Mouse (Mus musculus) kidney, embryonic 16.5 days (tissue): Measurements from ENCODE around the gene 1700001K19Rik. TPM values are rescaled to one million over a fixed set of nuclear protein-coding genes. Genes with fewer than 3 reads are reported as not detected.

Experiments used
- ATAC-seq: fragments of 200-750 bp; cut with Nextera tagmentation; 2 replicates; pipeline ENCODE4 v1.8.0; 2017; ENCODE audit warnings: moderate TSS enrichment; ENCODE audit not compliant: low FRiP score, low TSS enrichment
- H3K27ac ChIP-seq: fragments of 300-500 bp; sonication (generic); 2 replicates; pipeline ENCODE4 v1.5.1; 2014; ENCODE audit warnings: low read length
- H3K27me3 ChIP-seq: fragments of 300-500 bp; sonication (generic); 2 replicates; pipeline ENCODE4 v1.6.1; 2014; ENCODE audit warnings: low read length, control low read depth, mixed read lengths; ENCODE audit not compliant: insufficient read depth
- H3K36me3 ChIP-seq: fragments of 300-500 bp; sonication (generic); 2 replicates; pipeline ENCODE4 v1.6.1; 2014; ENCODE audit warnings: low read length, control low read depth, mixed read lengths; ENCODE audit not compliant: insufficient read depth
- H3K4me1 ChIP-seq: fragments of 300-500 bp; sonication (generic); 2 replicates; pipeline ENCODE4 v1.6.1; 2014; ENCODE audit warnings: low read length, control low read depth, mixed read lengths; ENCODE audit not compliant: insufficient read depth
- H3K4me2 ChIP-seq: fragments of 300-500 bp; sonication (generic); replicated peaks from 2 replicates; pipeline ENCODE4 v1.6.1; 2014; ENCODE audit warnings: low read depth, low read length
- H3K4me3 ChIP-seq: fragments of 300-500 bp; sonication (generic); 2 replicates; pipeline ENCODE4 v1.5.1; 2014; ENCODE audit warnings: mild to moderate bottlenecking, low read length
- H3K9ac ChIP-seq: fragments of 300-500 bp; sonication (generic); replicated peaks from 2 replicates; pipeline ENCODE4 v1.6.1; 2014; ENCODE audit warnings: low read length
- H3K9me3 ChIP-seq: fragments of 300-500 bp; sonication (generic); 2 replicates; pipeline ENCODE4 v1.6.1; 2016; ENCODE audit warnings: low read length, control low read depth
- WGBS: fragments of 180-500 bp; shearing (Covaris S2); extraction: QIAGEN DNeasy Blood & Tissue Kit; methylation state at CpG from one replicate; pipeline ENCODE4 v1.1.7; 2014; 5-methylcytosine and 5-hydroxymethylcytosine counted together
- polyA plus RNA-seq: library from polyadenylated mRNA; unstranded; fragments of >200 nt; fragmentation: Nextera tagmentation; extraction: Ambion mirVana; gene quantifications from 2 replicates; pipeline ENCODE4 v1.2.1, GENCODE M21; 2015

The 1700001K19Rik gene
- polyA plus RNA-seq = not detected in 2 replicates

GRCm38 (mm10) chr12:110682561-110683299 is at the start of gene 1700001K19Rik:
TSS of gene 1700001K19Rik (minus strand) at chr12:110682619.
- no peak within 1 kb of the TSS for H3K4me3 ChIP-seq
- no peaks in the 10 kb centered on the region for H3K4me1 ChIP-seq
- no peaks in the 10 kb centered on the region for H3K27me3 ChIP-seq

GRCm38 (mm10) chr12:110726428-110726827 is 44.0 kb upstream of the 1700001K19Rik start:
- H3K4me3 ChIP-seq = no peak overlapping the region
- no peaks in the 10 kb centered on the region for H3K36me3 ChIP-seq
- H3K27me3 ChIP-seq = no peaks in the 10 kb centered on the region
- H3K4me1 ChIP-seq = no peaks in the 10 kb centered on the region
- no peak overlapping the region for H3K4me2 ChIP-seq
- 50% methylated on average over 1 of the region's 1 CpGs for WGBS
- no peaks in the 10 kb centered on the region for H3K9me3 ChIP-seq
- ATAC-seq = no peak
- H3K27ac ChIP-seq = no peak overlapping the region
- H3K9ac ChIP-seq = no peak overlapping the region

More at GRCm38 (mm10) chr12:110682561-110683299, at the start of gene 1700001K19Rik:
- 80% methylated on average over 9 of the region's 9 CpGs for WGBS
- H3K36me3 ChIP-seq = peaks cover 8% of the 10 kb centered on the region
- H3K4me2 ChIP-seq = no peak within 1 kb of the TSS
- no peak for ATAC-seq
- no peak within 1 kb of the TSS for H3K27ac ChIP-seq
- no peaks in the 10 kb centered on the region for H3K9me3 ChIP-seq
- no peak within 1 kb of the TSS for H3K9ac ChIP-seq

DNA sequence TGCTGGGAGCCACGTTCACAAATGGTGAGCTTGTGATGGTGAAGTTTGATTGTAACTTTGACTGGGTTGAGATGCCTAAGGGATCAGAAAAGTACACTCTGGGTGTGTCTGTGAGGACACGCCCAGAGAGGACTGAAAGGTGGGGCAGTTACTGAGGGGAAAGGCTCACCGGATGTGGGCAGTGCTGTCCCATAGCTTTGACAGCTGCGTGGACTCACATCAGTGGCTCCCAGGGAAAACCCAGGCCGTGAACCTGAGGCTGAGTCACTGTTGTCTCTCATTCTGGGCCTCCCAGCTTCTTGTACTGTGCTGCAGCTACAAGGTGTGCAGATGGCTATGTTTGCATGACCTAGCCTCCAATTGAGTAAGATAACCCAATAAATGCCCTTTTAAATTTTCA is 43.1 kb upstream of the 1700001K19Rik start:
- 76% methylated on average over 5 of the region's 5 CpGs for WGBS
- H3K4me1 ChIP-seq = no peaks in the 10 kb centered on the region
- no peaks in the 10 kb centered on the region for H3K9me3 ChIP-seq
- no peak overlapping the region for H3K9ac ChIP-seq
- no peak overlapping the region for H3K27ac ChIP-seq
- H3K4me2 ChIP-seq = no peak overlapping the region
- no peaks in the 10 kb centered on the region for H3K27me3 ChIP-seq
- ATAC-seq = no peak
- H3K4me3 ChIP-seq = no peak overlapping the region
- no peaks in the 10 kb centered on the region for H3K36me3 ChIP-seq

GRCm38 (mm10) chr12:110725051-110725450 is 42.6 kb upstream of the 1700001K19Rik start:
- Histone ChIP-seq H3K27me3 (no peaks in the 10 kb centered on the region), H3K27ac (no peak overlapping the region), H3K9ac (no peak overlapping the region), H3K4me2 (no peak overlapping the region), H3K4me1 (no peaks in the 10 kb centered on the region), H3K9me3 (no peaks in the 10 kb centered on the region), H3K36me3 (no peaks in the 10 kb centered on the region), H3K4me3 (no peak overlapping the region)
- ATAC-seq = no peak
- WGBS = 93% methylated on average over 5 of the region's 5 CpGs

DNA sequence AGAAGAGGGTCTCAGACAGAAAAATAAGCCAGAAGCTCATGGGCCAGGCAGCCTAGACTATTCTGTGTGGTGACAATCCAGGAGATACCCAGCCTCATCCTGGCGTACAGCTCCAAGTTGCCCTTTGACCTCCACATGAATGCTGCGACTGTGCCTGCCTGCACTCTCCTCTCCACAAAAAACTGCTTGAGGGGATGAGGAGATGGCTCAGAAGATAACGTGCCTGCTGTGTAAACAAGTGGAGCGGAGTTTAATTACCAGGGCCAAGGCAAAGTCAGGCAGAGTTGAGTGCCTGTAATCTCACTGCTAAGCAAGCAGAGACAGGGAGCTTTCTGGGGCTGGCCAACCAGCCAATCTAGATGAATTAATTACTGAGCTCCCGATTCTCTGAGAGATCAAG is 33.6 kb upstream of the 1700001K19Rik start:
- Histone ChIP-seq H3K4me2 (no peak overlapping the region), H3K4me3 (no peak overlapping the region), H3K9ac (no peak overlapping the region), H3K27ac (no peak overlapping the region), H3K9me3 (no peaks in the 10 kb centered on the region; the same call in 1 of the 2 replicates), H3K27me3 (no peaks in the 10 kb centered on the region), H3K36me3 (no peaks in the 10 kb centered on the region), H3K4me1 (no peaks in the 10 kb centered on the region)
- no peak for ATAC-seq
- whole genome bisulfite sequencing = 9% methylated on average over 5 of the region's 5 CpGs

DNA sequence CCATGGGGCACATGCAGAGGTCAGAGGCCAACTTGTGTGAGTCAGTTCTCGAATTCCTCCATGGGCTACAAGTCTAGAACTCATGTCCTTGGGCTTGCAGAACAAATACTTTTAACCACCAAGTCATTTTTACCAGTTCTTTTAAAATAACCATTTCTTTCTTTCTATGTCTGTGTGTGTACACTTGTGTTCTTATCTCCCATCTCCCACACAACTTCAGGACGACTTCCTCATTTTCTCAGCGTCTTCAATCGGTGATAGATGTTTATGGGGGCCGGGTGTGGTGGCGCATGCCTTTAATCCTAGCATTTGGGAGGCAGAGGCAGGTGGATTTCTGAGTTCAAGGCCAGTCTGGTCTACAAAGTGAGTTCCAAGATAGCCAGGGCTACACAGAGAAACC is 31.8 kb upstream of the 1700001K19Rik start:
- ATAC-seq = no peak

GRCm38 (mm10) chr12:110713784-110714183 is 31.4 kb upstream of the 1700001K19Rik start:
- Histone ChIP-seq H3K4me1 (no peaks in the 10 kb centered on the region), H3K36me3 (no peaks in the 10 kb centered on the region), H3K4me2 (no peak overlapping the region), H3K27me3 (no peaks in the 10 kb centered on the region), H3K9me3 (no peaks in the 10 kb centered on the region; the same call in 1 of the 2 replicates), H3K9ac (no peak overlapping the region), H3K27ac (no peak overlapping the region), H3K4me3 (no peak overlapping the region)
- 97% methylated on average over 6 of the region's 6 CpGs for WGBS
- no peak for ATAC-seq

More for the DNA sequence above, 31.8 kb upstream of the 1700001K19Rik start:
- Histone ChIP-seq H3K4me3 (no peak overlapping the region), H3K9ac (no peak overlapping the region), H3K4me1 (no peaks in the 10 kb centered on the region), H3K36me3 (no peaks in the 10 kb centered on the region), H3K9me3 (no peaks in the 10 kb centered on the region; the same call in 1 of the 2 replicates), H3K4me2 (no peak overlapping the region), H3K27ac (no peak overlapping the region), H3K27me3 (no peaks in the 10 kb centered on the region)
- 90% methylated on average over 6 of the region's 6 CpGs for WGBS

DNA sequence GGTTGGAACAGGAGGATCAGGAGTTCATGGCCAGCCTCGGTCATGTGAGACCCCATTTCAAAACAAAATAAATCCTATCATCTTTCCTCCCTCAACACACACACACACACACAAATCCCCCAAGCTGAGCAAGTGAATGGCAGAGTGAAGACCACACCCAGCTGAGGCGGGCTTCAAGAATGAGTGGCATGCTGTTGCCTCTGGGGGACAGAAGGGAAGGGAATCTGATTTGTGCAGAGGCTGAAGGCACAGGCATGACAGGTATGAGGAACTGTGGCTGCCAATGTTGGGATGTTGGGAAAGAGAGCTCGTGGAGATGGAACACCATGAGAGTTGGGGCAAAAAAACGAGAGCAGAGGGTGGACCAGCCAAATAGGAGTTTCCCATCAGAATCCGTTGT is 28.9 kb upstream of the 1700001K19Rik start:
- H3K9me3 ChIP-seq = no peaks in the 10 kb centered on the region; the same call in 1 of the 2 replicates
- H3K4me3 ChIP-seq = no peak overlapping the region
- no peak for ATAC-seq
- H3K36me3 ChIP-seq = no peaks in the 10 kb centered on the region
- no peaks in the 10 kb centered on the region for H3K27me3 ChIP-seq
- H3K4me1 ChIP-seq = no peaks in the 10 kb centered on the region
- no peak overlapping the region for H3K27ac ChIP-seq
- WGBS = 67% methylated on average over 5 of the region's 5 CpGs
- no peak overlapping the region for H3K9ac ChIP-seq
- no peak overlapping the region for H3K4me2 ChIP-seq

- Histone ChIP-seq H3K4me1 (no peaks in the 10 kb centered on the region), H3K4me2 (no peak overlapping the region), H3K9ac (no peak overlapping the region), H3K36me3 (no peaks in the 10 kb centered on the region), H3K9me3 (no peaks in the 10 kb centered on the region), H3K27me3 (no peaks in the 10 kb centered on the region), H3K27ac (no peak overlapping the region), H3K4me3 (no peak overlapping the region)
- WGBS = 85% methylated on average over 7 of the region's 7 CpGs
- ATAC-seq = no peak
Observed at GRCm38 (mm10) chr12:110707451-110707850, 25.0 kb upstream of the 1700001K19Rik start.
